Mouse (Mus musculus): Measurements from ENCODE around the gene Myf5.

Myf5 gene

DNA sequence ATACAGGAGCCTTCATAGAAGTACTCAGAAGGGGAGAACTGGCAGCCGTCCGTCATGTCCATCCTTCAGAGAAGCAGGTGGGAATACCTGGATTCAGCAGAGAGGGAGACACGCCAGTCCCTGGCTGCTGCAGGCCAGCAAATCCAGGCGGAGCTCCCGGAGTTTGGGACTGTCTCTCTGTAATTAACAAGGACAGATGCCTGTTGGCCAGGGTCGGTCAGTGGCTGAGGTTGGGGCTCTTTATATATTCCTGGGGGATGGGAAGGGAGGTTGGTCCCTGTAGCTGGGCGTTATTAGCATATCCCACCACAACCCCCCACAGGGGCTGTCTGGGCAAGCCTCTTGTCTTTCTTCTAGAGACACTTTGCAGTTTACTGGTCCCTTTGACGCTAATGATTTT, at the start of gene Myf5:
Myf5 (minus strand) TSS at position 265 of the 400 bp plus-strand sequence.
- DNase-seq: no peak

DNA sequence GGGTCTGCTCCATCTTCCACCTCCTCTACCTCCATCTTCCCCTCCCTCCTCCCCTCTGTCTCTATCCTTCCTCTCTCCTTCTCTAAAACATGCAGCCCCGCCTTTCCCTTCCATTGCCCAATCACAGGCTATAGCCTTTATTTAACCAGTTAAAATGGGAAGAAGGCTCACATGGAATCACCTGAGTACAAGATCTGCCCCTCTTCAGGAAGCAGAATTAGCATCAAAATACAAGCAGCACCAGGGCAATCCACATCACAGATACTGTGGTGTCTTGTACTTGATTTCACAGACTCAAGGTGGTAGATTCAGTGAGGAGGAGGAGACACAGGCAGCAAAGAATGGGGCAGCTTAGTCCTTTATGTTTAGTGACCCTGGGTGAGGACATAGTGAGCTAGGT, 42.8 kb upstream of the Myf5 start:
- no peak for DNase-seq

DNA sequence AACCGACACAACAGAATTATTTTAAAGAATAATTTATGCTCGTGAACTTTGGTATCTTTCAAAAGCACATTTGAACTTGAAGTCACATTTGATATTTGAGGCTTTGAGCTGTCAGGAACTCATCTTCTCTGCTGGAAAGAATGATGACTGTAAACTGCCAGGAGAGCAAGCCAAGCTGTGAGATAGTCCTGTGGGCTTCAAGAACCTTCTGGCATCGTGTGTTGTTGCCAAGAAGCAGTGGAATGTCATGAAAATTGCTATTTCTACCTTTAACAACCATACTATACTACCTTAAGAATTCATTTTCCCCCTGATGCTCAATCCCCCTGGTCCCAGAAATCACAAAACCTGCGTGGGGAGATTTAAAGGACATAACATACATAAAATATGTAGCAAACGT, 33.3 kb upstream of the Myf5 start:
- no peak for DNase-seq

DNA sequence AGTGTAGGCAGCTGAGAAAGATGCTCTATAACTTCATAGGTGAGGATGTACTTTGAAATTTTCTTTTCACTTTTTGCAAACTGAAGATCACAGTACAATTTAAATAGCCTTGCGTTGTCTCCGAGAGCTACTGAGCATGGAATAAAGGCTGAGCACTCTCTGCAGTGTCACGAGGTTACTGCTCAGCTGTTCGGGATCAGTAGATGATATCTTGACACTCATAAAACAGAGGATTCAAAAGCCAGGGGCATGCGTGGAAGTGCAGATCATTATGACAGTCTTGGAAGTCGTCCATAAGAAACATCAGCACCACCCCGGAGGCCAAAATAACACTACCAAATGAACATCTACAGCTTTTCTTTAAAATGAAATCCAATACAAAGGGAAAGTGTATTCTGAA, 30.7 kb upstream of the Myf5 start:
- no peak for DNase-seq

DNA sequence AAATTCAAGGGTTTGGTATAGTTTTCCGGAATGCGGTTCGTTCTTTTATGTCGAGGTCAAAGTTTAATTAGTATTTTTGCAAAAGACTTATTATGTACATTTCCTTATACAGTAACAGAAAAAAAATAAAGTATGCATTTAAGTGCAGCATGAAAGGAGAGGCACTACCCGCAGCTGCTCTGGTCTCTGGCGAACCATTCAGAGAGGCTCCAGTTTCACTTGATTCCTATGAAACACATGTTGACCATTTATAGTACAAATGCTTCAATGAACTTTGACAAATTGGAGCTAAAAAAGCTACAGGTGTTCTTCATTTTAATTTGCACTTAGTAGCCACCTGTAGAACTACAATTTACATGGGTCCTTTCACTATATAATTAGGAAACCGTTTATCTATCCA, 28.8 kb upstream of the Myf5 start:
- no peak for DNase-seq

DNA sequence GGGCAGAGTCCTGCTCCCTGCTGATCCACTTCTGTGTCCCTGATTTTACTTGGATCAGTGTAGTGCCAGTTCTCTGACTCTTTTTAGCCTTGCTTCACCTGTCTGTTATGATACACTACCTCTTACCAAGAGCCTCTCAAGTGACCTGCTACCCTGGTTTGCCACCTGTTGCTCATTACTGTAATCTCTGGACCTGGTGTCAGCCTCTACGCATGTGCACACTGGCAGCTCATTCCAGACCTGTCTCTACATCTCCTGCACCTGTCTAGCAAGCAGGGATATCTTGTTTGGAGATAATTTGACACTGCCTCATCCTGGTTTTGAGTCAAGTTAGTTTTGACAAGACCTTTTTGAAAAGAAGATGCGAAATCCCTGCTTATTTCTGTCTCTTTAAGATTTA, 20.5 kb upstream of the Myf5 start:
- no peak for DNase-seq

DNA sequence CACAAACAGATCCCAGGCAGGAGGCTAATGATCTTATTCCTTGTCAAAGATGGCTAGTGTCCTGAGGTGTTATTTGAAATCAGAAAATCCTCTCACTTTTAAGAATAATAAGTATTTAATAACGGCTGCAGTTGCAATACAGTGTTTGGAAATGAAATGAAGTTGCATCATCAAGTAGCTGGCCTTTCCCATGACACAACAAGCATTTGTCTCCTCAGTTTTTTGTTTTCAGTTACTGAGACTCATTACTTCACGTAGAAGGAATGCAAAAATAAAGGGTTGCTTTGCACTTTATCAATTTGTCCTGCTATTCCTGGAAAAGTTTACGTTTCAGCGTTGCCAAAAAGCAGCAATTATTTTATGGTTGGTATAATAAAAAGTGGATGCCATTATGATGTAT, 17.5 kb upstream of the Myf5 start:
- DNase-seq: no peak

DNA sequence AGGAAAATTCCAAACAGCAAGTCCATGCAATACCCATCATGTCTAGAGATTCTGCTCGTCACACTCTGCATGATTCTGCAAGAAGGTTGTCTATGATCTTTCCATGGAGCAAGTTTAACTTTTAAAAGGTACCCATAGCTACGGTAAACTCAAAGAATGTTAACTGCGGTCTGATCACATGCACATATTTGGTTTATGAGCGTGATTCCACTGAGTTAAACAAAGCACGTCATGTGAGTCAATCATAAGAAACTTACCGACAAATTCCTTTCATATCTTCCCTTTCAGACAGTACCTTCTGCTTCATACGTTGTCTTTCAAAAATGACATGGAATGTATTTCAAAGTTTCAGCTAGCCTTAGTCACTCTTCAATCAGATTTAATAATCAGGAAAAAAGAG, 16.3 kb upstream of the Myf5 start:
- no peak for DNase-seq

DNA sequence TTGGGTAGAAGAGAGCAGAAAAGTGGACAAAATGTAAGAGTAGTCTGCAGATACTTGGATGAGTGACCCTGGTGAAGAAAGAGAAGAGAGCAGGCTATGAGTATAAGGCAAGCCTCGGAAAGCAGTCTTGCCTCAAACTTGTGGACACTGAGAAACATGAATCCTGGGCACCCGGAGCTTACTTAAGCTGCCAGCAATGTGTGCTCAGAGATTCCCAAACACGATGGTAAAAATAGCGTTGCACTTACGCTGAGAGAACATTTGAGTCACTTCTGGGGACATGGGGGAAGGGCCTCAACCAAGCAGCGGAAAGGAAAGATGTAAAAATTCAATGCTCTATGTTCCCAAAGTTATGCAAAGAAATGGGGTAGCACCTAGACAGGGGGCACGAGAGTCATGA, 13.7 kb upstream of the Myf5 start:
- DNase-seq: no peak

DNA sequence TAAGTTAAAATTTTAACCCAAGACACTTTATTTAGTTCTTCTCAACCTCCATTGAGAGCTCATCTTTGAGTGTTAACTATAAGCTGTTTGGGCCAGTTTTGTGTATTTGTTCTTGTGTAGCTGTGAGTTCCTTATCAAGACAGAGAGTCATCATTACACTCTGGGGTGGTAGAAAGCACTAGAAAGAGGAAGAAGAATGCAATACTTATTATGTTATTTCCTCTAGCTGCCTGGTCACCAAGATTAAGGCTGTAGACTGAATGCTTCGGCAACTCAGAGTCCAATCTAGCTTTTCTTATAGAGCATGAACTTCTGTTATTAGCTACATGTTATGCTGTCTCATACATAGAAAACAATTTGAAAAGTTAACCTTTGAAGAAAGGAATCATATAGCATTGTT, 10.5 kb upstream of the Myf5 start:
- DNase-seq: no peak

DNA sequence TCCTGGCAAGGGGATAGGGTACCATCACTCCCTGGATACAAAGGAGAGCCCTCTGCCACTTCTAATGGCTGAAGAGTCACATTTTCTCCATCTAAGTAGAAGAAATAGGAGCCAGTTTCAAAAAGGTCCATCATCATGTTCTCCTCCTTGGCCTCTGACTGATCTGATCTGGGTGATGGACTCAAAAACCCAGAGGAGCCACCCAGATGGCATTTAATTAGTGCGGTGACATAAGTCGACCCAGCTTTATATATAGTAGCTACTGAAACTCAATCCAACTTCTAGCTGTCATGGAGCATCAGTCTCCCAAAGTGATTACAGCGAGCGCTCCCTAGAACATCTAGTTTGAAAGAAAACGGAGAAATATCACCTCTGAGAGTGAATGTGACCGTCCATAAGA, 8.6 kb upstream of the Myf5 start, which contains the start of gene Myf6:
Myf6 (minus strand) TSS at position 170 of the 400 bp plus-strand sequence.
- no peak for DNase-seq

DNA sequence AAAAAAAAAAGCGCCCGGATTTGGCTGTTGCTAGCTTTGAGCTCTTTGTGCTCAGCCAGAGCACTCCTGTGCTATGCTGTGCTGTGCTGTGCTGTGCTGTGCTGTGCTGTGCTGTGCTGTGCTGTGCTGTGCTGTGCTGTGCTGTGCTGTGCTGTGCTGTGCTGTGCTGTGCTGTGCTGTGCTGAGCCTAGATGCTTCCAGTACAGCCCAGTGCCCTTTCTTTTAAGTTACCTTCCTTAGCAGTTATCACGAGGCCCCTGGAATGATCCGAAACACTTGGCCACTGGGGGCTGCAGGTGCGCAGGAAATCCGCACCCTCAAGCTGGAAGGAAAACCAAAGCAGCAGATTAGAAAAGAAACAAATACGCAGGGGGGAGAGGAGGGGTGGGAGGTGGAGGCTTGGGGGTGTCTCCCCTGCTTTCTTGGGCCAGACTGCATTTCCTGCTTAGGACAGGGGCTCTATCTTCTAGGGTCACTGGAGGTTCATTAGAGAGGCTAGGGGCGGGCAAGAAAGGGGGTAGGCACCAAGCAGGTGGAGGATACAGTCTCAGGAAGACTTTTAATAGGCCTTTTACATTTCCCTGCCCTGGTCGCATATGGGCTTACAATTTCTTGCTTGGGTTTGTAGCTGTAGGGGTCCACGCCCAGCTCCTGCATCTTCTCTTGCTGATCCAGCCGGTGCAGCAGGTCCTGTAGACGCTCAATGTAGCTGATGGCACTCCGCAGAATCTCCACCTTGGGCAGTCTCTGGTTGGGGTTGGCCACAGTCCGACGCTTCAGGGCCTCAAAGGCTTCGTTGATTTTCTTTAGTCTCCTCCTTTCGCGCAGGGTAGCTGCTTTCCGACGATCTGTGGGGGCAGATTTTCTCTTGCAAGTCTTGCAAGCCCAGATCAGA, 7.9 kb upstream of the Myf5 start:
- DNase-seq: no peak

DNA sequence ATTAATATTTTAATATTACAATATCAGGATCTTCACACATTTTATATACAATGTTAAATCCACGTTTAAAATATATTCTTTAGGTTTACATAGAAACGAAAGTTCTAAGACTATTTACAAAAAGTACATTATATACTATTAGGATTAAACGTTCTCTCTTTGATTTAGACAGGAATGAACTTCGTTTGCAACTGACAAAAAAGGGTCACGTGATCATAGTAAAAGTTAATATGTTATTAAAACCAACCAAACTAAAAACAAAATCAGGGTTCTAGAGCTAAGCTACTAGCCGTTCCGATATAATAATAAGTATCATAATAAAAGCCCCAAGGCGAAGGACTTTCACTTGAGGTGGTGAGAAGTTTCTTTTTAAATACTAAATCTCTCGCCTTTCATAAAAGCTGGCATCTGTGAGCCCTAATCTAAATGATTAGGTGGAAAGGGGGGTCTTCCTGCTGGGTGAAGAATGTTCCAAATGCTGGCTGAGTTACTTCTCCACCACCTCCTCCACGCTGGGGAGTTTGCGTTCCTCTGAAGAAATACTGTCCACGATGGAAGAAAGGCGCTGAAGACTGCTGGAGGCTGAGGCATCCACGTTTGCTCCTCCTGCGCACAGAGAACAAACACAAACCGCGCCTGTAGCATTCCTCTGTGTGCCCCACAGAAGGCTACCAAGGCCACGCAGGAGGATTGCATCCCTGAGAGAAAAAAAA, 7.1 kb upstream of the Myf5 start:
- DNase-seq: no peak

DNA sequence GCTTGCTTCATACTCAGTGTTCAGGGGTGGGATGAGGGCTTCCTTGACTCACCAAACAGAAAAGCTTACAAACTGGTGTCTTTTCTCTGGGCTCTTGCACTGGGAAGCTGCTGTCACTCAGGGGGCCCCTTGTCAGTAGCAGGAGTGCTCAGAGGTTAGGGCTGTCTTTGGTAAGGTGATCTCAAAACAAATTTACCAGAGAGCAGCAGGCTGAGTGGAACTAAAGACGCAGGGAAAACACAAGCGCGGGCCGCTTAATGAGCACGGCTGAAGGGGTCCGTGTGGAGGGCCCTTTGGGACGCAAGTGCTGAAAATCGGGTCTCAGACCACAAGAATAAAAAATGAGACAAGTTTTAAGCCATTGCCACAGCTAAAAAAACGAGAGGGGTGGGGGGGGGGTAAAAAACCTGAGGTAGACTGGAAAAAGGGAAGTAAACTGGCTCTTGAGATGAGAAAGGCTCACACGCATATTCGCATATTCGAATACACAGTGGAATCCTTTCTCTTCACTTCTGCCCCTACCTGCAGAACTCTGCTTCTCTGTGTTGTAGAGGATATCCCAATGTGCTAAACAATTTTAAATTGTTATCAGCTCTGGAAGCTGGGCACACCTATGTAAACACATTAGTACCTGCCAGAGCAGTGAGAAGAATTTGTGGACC, 2.9 kb upstream of the Myf5 start:
- no peak for DNase-seq

DNA sequence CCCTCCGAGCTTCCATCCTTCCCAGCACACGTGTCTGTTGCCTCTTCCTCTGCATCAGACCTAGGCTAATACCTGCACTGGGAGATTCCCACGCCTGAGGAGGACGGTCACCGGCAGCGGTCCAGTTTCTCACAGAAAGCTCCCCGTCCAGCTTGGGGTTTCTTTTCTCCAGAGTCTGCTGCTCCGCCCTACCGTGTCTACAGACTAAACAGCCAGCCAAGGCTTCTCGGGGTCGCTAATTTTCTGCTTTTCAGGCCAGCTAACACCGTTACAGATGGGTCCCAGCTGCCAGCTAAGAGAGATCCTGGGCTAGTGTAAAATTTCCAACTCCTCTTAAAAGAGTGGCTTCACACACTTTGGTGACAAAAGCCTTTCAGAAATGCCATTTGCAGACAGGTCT, 836 bp upstream of the Myf5 start:
- DNase-seq: no peak

DNA sequence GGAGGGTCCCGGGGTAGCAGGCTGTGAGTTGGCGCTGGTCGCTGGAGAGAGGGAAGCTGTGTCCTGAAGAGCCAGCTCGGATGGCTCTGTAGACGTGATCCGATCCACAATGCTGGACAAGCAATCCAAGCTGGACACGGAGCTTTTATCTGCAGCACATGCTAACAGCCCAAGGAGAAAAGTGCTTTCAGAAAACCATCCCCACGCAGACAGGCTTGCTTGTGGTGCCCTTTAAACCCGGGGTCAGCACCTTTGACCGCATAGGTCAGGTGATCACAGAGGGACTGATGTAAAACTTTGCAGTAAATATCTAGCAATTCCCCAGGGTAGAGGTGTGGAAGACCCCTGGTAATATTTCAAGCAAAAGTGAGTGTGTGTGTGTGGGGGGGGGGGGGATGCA, 1.9 kb downstream of the Myf5 start:
- no peak for DNase-seq

DNA sequence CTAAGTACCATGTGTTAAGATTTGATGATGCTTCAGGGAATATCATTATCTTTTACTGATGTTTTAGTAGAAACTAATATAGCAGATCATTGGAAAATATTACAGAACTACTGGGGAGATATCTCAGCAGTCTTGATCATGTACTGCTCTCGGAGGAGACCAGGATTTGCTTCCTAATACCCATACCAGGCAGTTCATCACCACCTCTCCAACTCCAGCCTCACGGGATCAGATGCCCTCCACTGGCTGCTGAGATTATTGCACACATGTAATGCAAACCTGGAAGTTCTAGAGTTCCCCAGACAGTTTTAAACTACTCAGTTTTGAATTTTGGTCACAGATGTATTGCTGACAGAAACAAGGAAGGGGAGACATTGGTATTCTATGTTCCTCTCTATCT, 12.4 kb downstream of the Myf5 start:
- DNase-seq: no peak

DNA sequence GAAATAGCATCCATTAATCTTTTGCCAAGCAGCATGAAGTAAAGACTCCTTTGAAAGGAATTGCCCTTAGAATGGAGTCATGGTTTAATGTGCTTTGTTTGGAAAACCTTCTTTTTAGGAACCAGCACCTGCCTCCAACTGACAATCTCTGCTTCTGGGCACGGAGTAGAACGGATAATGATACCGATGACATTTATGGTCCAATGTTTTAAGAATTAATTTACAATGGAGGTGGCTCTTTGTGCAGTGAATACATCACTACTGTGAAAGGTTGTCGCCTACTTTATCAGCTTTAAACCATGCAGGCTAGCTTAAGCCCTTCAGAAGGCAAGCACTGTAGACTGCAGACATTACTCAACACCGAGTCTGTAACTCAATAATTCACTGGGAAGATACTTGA, 14.2 kb downstream of the Myf5 start:
- no peak for DNase-seq

DNA sequence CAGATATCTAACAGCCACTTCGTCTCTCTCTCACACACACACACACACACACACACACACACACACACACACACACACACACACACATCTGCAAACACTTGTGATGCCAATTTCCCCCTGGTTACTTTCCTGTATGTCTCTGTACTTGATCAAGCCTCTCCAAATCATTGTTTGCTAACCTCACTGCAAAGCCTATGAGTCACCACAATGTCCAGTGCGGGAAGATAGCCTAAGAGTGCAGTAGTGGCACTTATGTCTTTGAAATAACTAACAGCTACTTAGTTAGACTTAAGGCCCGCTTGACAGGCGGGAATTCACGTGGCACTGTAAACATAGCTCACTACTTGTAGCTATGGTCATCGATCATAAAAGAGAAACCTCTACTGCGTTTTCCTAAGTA, 18.1 kb downstream of the Myf5 start:
- no peak for DNase-seq

DNA sequence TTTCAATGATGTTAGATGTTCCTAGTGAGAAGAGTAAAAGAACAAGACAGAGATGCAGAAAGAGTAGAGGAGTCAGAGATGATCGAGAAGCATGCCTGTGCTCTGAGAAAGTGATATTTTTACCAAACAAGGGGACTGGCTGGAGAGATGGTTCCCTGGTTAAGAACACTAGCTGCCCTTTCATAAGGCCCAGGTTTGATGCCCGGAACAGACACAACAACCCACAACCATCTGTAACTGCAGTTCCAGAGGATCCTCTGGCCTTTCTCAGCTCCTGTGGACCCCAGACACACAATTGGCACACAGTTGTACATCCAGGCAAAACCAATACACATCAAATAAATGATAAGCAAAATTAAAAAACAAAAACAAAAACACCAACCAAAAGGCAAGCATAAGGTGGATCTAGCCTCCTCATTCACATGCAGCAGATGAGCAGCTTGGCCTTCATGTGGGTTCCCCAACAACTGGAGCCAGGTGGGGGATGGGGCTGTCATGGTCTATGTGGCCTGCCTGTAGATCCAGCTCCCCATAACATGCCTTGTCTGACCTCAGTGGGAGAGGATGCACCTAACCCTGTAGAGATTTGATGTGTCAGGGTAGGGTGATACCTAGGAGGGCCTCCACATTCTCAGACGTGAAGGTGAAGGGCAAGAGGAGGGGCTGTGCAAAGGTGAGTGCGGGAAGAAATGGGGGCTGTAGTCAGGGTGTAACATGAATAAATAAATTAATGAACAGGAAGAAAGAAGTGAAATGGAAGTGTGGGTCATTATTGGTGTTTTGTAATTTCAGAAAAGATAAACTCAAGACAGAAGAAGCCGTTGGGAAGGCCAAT, 36.2 kb downstream of the Myf5 start:
- no peak for DNase-seq

DNA sequence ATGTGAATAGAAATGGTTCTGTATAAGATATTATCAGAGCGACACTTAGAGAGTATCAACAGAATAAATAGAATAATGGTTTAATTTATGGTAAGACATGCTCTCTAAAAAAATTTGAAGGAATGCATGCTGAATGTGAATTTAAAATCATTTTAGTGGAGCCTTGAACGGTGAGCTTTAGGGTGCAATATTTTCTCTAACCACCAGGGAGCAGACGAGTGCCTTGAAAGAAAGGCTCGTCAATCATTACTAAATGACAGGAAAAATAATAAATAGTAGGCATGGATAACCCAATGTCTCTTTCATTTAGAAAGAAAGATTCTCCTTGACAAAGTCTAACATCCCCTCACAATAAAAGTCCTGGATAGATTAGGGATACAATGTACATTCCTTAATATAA, 43.2 kb downstream of the Myf5 start:
- DNase-seq: no peak

DNA sequence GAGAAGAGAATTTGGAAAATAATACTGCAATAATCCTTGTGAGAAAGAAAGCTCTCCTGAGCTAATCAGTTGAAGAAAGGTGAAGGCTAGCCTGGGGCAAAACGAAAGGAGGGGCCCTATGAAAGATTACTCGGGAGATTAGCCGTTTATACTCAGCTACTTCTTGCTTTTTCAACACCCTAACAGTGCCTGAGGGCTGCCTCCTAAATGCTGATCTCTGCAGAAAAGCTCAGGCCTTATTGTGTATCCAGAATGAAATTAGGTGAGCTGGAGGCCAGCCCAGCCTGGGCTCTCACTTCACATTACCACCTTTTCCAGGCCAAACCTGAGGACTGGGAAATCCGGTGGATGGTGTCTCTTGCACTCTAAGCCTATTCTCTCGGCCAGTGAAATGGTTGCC, 49.0 kb downstream of the Myf5 start:
- no peak for DNase-seq
